Mouse (Mus musculus) frontal cortex, adult (tissue): Measurements from ENCODE around the gene Frmd4a.
A peak's percentile ranks its signal among the peaks of the same experiment; 100 is the strongest.

Experiments used
- ATAC-seq: cut with Nextera tagmentation; 2 replicates; pipeline ENCODE4 v1.9.2; 2017; ENCODE audit warnings: mild to moderate bottlenecking, moderate library complexity, mixed read lengths; ENCODE audit not compliant: low TSS enrichment

The Frmd4a gene

DNA sequence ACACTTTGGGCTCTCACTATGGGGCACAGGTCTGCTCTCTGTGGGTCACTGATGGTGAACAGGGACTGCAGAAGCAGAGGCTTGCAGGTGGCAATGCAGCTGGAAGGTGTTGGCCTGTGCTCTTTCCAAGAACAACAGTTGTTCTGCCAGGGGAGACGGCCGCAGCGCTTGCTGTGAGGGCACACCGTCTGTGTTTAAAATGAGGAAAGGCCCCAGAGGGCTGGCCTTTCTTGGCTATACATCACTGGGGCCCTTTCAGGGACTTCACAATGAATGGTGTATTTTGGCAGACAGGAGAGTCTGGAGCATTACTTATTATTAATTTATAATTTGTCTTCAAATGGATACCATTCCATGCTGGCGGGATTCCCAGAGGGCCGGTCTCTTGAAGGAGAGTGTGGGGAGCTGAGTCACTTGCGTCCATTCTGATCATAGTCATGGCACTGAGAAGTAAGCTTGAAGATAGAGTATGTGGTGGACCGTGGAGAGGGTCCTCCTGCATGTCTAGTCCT lies 268.9 kb downstream of the Frmd4a start:
- no peak for ATAC-seq

GRCm38 (mm10) chr2:4290475-4290874 lies 273.0 kb downstream of the Frmd4a start:
- ATAC-seq, result no peak

GRCm38 (mm10) chr2:4291100-4291499 lies 273.6 kb downstream of the Frmd4a start:
- peak; percentile 74 for ATAC-seq

- ATAC-seq, result no peak
Observed at GRCm38 (mm10) chr2:4291671-4292070, 274.2 kb downstream of the Frmd4a start.

GRCm38 (mm10) chr2:4293726-4294125 lies 276.2 kb downstream of the Frmd4a start:
- ATAC-seq, result no peak

DNA sequence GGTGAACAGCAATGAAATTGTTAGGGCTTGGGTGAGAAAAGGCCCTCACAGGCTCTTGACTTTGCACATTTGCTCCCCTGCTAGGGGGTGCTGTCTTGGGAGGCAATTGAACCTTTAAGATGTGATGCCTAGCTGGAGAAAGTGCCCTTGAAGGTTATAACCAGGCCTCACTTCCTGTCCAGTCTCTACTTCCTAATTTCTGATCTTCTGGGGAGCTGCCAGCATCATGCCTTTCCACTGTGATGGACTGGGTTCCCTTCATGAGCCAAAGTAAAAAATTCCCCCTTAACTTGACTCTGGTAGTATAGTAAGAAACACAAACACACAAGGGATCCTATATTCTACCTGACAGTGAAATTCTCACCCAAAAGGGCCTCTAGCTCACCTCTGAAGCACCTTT lies 278.1 kb downstream of the Frmd4a start:
- ATAC-seq, result no peak

- no peak for ATAC-seq
Observed at GRCm38 (mm10) chr2:4296881-4297280, 279.4 kb downstream of the Frmd4a start.

DNA sequence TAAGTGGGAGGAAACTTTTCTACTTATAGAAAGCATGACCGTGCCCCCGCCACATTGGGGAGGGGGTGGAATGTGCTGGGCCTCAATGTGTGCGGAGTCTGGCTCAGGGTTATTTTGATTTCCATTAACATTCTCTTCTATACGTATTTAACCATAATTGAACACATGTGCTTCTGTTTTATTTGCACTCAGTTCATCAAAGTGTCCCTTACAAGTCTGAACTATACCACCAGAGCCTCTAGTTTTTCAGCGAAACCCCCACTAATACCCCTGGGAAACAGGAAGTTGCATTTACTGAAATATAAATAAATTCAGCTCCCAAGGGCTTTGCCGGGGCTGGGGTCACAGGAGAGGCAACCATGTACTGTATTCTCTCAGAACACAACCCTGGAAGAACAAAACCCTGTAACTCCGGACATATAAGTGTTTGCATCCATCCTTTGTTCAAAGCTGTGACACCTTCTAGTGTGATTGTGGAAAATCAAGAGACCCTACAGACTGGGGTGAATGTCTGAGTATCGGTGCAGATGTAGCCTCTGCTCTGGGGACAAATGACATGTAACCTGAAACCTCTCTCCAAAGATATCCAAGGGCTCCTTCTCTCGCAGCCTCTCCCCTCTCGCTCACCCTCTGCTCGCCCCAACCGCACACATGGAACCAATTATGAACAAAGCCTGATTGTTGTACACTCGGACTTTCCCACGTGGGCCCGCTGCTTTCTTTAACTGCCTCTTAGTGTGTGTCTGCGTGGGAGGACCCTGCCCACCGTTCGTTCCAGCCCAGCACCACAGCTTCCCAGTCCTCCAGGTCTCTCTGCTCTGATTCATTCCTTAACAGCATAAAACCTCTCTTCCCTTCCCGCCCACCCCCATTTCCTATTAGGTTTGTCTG lies 281.1 kb downstream of the Frmd4a start:
- peak; percentile 32; the same call in 1 of the 2 replicates for ATAC-seq

- no peak for ATAC-seq
Observed at GRCm38 (mm10) chr2:4299593-4299992, 282.1 kb downstream of the Frmd4a start.

GRCm38 (mm10) chr2:4300383-4300811 lies 282.9 kb downstream of the Frmd4a start:
- ATAC-seq, result no peak

DNA sequence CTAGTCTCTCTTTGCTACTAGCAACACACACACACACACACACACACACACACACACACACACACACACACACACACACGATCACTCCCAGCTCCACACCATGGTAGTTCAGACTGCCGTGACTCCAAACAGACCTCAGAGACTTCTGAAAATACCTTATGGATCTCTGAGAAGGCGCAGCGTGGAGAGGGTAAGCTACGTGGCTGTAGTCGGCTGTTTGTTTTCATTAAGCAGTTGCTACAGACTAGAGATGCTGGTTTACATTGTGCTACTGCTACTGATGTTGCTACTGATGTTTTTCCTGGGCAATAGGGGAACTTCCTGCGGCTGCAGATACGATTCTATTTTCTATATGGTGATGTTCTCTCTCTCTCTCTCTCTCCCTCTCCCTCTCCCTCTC lies 283.3 kb downstream of the Frmd4a start:
- no peak for ATAC-seq

GRCm38 (mm10) chr2:4301256-4301655 lies 283.7 kb downstream of the Frmd4a start:
- peak; percentile 68; the same call in 1 of the 2 replicates for ATAC-seq

GRCm38 (mm10) chr2:4301692-4302091 lies 284.2 kb downstream of the Frmd4a start:
- ATAC-seq, result no peak

DNA sequence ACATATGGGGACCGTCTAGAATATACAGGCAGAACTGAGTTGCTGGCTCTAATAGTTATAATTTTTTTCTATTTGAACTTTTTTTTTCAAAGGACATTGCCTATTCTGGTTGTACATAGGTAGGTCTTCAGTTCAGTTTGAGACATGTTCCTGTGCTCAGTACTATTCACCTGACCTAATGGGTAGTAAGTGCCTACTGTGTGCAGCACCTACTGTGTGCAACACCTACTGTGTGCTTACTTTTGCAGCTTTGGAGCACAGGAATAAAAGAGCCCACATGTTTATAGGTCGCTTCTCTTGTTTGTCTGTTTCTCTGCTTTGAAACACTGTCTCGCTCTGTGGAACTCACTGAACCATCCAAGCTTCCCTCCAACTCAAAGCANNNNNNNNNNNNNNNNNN lies 284.6 kb downstream of the Frmd4a start:
- ATAC-seq, result no peak

DNA sequence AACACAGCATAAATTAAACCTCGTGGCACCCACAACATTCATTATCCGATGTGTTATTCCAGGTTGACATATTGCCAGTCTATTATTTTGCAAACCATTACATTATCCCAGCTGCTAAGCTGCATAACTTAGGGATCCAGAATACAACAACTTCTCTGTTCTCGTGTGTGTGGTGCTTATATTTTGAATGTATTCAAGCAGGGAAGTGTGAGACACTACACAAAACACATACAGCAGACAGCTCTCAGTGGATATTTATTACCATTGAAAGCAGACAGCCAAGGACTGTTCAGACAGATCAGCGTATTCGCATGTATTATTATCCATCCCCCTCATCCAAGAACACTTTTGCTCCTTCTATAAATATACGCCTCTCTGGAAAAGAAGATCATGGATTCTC lies 289.6 kb downstream of the Frmd4a start:
- 0 out of 2 replicates have a peak, but pooled peaks have one; percentile 27 for ATAC-seq

GRCm38 (mm10) chr2:4314545-4314944 lies 297.0 kb downstream of the Frmd4a start:
- ATAC-seq, result no peak

DNA sequence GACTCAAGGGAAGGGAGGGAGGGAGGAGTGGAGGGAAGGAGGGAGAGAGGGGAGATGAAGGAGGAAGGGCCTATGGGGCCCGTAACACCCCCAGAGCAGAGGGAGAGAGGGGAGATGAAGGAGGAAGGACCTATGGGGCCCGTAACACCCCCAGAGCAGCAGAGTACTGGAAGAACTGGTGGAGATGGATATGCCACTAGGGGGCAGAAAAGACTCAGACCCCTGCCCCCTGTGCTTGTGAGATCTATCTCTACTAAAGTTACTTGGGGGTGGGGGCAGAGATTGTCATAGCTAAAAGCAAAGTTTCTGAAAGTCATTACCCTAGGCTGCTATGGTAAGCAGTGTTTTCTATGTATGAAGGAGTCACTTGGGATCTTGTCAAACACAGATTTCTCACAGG lies 299.1 kb downstream of the Frmd4a start:
- no peak; the same call in 1 of the 2 replicates for ATAC-seq

GRCm38 (mm10) chr2:4318134-4318533 lies 300.6 kb downstream of the Frmd4a start:
- ATAC-seq, result no peak

DNA sequence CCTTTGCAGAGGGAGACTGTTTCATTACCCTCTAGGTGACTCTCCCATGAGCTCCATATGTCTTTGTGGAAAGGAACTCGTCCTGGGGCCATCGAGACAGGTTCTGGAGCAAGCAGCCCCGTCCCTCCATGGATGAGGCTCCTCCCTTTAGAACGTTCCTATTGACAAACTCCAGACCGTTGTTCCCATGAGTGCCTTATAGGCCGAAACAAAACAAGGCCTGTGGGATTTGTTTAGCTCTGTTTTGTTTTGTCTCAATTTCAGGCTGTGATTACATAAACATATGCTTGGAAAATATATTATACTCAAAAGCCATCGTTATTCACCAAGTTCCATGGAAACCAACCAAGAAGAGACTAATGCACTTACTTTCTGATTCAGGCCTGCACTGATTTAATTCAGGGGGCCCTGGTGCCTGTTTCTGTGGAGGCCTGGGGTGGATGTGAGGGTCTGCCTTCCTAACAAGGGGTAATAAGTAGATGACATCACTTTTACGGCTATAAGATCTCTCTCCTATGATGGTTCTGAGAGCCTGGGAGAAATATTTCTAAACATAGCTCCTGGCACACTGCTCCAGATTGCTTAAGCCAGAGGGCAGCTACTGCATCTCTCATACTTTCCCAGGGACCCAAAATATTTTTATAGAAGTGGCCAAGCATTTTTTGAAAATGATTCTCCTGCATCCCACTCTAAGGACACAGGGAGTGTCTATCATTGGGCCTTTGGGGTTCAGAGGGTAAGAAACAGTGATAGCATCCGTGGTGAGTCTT lies 308.9 kb downstream of the Frmd4a start:
- peak; percentile 44; the same call in 1 of the 2 replicates for ATAC-seq

- ATAC-seq, result peak; percentile 78
Observed at GRCm38 (mm10) chr2:4327011-4327340, 309.5 kb downstream of the Frmd4a start.

DNA sequence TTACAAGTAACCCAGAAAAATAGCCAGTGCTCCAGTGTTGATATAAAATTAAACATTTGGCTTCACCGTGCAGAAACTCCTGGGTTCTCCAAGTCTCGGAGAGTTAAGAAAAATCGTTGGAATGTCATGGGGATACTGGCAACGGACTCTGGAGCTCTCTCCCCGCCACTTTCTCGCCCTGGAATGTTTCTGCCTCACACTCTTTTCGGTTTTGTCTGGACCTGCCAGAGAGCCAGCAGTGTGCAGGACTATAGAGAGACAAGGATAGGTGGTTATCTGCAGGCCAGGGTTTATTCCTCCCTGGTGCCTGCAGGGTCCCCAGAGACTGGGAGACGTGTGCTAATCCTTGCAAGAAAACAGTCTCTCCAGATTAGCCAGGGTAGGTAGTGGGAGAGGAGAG lies 314.9 kb downstream of the Frmd4a start:
- ATAC-seq, result no peak

- no peak for ATAC-seq
Observed at GRCm38 (mm10) chr2:4334201-4334600, 316.7 kb downstream of the Frmd4a start.

- no peak for ATAC-seq
Observed at GRCm38 (mm10) chr2:4334936-4335335, 317.4 kb downstream of the Frmd4a start.
